Mouse (Mus musculus) ovary, adult 2 months (tissue): ENCODE measurements around the gene Gm10382. TPM values are rescaled to one million over a fixed set of nuclear protein-coding genes. Genes with fewer than 3 reads are reported as not detected.

ENCODE experiments used
- polyA plus RNA-seq: library from polyadenylated mRNA; depleted of rRNA; stranded (reverse); fragments of >200 nt; gene quantifications from 2 replicates; pipeline ENCODE4 v1.2.3, GENCODE M21; 2012; rRNA removed

The Gm10382 gene
- 0.47 and 0.92 TPM in 2 replicates for polyA plus RNA-seq

GRCm38 (mm10) chr5:125389131-125389578, at the start of gene Gm10382:
Gene Gm10382 (plus strand): TSS chr5:125389322.

GRCm38 (mm10) chr5:125340547-125341262, 48.4 kb upstream of the Gm10382 start, which contains the start of gene Scarb1:
Gene Scarb1 (minus strand): TSS chr5:125341094.

GRCm38 (mm10) chr5:125389579-125390441, 688 bp downstream of the Gm10382 start, which contains the start of gene Ubc:
Gene Ubc (minus strand): TSS chr5:125390202.

GRCm38 (mm10) chr5:125433793-125434337, 44.7 kb downstream of the Gm10382 start, which contains the start of gene Dhx37:
Gene Dhx37 (minus strand): TSS chr5:125434121.

Other genes starting within 250 kb of the Gm10382 start
- gene Ncor2, start 210.1 kb upstream of the Gm10382 start, polyA plus RNA-seq: 83.8 and 89.7 TPM in 2 replicates
- gene Scarb1, start 48.2 kb upstream of the Gm10382 start, polyA plus RNA-seq: 880 and 1,225 TPM in 2 replicates
- gene Ubc, start 880 bp downstream of the Gm10382 start, polyA plus RNA-seq: 1,127 and 1,227 TPM in 2 replicates
- gene Dhx37, start 44.8 kb downstream of the Gm10382 start, polyA plus RNA-seq: 30.3 and 37.8 TPM in 2 replicates
- gene Bri3bp, start 52.2 kb downstream of the Gm10382 start, polyA plus RNA-seq: 26.8 and 28.8 TPM in 2 replicates
- 64.5 and 79.1 TPM in 2 replicates for gene Aacs, start 86.5 kb downstream of the Gm10382 start, polyA plus RNA-seq
- gene Tmem132b, start 142.5 kb downstream of the Gm10382 start, polyA plus RNA-seq: 0.05 and 0.12 TPM in 2 replicates